Mouse (Mus musculus): ENCODE measurements around the gene Sppl3.

Gene Sppl3

DNA sequence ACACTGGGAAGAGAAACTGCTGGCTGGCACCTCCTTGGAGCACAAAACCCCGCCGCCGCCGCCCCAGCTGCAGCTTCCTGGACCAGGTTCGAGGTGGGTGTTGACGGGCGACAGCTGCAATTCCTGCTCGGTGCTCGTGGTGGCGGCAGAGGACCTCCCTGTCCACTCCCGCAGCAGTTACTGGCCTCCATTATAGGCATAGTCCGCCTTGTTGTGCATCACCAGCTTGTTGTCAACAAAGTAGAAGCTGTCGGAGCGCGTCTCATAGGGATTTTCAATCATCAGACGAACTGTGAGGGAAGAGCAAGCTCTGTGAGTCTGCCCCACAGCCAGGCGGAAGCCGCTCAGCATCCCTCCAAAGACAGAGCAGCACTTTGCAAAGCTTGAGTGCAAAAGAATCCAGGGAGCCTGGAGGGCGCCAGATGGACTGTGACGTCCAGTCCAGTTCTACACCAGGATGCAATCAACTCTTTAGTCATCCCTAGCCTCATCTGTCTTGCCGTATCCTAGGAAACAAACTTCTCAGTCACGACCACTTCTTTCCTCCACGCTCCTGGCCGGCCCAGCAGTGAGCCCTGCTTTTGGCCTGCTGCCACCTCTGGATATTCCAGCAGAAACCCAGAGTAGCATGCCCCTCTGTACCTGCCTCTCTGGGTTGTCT is 114.4 kb downstream of the Sppl3 start:
- peak; percentile 71 for ATAC-seq (ENCODE audit: low TSS enrichment)

DNA sequence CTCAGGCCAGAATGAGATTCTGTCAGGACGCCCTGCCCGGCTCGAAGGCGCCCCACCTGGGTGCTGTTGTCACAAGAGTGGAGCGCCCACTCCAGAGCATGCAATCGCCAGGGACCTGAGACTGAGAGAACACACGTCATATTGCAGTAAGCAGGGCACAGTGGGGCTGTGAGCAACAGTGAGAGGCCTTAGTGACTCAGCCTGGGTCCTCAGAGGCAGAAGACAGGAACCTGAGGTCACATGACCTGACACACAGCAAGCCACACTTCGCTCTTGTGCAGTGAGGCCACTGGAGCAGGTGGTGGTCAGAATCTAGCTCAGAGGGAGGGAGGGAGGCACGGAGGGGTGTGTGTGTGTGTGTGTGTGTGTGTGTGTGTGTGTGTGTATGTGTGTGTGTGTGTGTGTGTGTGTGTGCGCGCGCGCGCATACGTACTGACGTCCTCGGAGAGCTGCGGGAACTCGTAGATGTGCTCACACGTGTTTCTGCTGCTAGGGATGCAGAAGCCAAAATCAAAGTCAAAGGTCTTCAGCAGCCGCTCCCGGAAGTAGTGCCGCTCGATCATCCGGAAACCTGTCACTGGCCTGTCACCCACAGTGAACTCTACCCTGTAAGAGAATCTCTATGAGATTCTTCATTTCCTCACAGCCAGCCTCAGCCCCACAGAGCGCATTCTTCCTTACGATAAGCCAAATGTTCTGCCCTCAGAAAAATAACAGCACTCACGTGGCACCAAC is 115.8 kb downstream of the Sppl3 start:
- no peak for ATAC-seq (ENCODE audit: low TSS enrichment)

DNA sequence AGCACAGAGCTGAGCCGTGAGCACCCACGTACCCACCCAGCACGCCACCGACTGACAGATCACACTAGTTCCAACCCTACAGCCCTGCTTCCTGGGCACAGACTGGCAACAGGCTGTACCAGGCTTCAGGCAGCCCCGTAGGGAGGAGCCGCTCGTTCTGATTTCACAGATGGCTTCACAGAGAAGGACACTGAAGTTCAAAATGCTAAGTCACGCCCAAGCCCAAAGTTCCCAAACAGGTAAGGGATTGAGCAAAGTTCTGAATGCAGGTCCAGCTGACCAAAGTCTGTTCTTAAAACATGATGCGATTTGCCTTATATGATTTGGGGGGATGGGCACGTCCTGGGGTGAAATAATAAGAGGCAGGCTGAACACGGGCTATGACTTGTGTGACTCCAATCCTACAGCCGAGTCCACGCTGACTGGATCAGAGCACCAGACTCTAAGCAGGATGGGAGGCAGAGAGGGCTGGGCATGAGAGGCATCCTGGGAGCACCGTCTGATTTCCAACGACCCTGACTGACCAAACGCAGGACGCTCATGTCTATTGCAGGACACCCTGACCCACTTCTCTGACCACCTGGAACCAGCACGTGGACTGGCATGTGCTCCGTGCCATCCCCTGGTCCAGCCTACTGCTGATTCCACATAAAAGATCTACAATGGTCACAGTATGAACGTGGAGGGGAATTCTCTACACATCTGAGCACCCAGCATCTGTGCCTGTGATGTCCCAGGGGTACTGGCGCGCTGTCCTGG is 116.7 kb downstream of the Sppl3 start:
- ATAC-seq (ENCODE audit: low TSS enrichment) = no peak

DNA sequence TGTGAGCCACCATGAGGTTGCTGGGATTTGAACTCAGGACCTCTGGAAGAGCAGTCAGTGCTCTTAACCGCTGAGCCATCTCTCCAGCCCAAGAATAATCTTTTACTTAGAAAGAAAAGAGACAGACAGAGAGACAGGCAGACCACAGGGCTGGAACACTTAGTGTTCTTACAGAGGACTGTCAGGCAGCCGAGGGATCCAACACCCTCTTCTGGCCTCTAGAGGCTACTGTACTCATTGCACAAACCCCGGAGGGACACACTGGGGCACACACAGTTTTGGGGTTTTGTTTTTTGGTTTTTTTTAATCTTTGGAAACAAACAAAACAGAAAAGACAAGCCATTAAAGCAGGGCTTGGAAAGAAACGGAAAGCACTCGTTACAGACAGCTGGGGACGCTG is 118.4 kb downstream of the Sppl3 start:
- no peak for ATAC-seq (ENCODE audit: low TSS enrichment)

DNA sequence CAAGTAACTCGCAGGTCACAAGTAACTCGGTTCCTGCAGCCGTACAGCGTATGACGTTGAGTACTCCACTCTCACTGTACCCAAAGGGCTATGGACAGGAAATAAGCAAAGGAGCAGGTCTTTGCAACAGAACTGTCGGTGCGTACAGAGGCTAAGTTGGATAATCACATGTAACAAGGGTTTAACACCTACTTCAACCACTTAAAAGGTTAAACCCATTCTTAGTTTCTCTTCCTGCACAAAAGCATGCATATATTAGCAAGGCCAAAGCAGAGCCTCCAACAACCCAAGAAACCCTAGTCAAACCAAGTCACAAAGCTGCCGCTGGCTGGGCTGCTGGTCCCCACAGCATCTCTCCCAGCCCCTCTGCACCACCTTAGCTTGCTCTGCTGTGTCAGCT is 121.5 kb downstream of the Sppl3 start:
- ATAC-seq (ENCODE audit: low TSS enrichment) = no peak

DNA sequence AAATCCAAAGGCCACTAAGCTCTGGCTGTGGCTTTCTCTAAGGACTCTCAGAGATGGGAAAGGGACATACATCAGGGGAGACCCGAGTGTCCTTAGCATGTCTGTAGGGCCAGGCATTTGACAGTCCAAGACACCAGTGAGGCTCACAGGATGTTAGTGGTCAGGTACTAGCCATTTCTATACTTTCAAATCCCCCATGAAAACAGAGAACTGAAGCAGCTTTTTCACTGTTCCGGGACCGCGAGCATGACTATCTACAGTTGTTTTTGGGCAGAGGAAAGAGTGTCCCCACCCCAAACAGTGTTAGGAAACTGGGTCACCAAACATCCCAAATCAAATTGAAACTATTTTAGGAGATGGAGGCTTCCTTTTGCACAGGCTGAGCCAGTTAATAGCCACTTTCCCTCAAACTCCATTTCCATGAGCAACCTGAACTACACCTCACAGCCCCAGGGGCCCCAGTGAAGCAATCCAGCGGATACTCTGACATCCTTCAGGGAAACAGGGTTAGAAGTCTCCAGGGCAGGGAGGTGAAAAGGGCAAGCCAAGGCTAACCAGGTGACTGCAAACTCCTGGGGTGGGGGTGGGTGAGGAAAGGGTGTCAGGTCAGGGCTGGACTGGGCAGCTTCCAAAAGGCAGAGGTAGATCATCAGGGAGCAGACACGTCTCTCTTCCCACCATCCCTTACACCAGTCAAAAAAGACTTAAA is 122.6 kb downstream of the Sppl3 start:
- ATAC-seq (ENCODE audit: low TSS enrichment) = 0 out of 2 replicates have a peak, but pooled peaks have one; percentile 24

DNA sequence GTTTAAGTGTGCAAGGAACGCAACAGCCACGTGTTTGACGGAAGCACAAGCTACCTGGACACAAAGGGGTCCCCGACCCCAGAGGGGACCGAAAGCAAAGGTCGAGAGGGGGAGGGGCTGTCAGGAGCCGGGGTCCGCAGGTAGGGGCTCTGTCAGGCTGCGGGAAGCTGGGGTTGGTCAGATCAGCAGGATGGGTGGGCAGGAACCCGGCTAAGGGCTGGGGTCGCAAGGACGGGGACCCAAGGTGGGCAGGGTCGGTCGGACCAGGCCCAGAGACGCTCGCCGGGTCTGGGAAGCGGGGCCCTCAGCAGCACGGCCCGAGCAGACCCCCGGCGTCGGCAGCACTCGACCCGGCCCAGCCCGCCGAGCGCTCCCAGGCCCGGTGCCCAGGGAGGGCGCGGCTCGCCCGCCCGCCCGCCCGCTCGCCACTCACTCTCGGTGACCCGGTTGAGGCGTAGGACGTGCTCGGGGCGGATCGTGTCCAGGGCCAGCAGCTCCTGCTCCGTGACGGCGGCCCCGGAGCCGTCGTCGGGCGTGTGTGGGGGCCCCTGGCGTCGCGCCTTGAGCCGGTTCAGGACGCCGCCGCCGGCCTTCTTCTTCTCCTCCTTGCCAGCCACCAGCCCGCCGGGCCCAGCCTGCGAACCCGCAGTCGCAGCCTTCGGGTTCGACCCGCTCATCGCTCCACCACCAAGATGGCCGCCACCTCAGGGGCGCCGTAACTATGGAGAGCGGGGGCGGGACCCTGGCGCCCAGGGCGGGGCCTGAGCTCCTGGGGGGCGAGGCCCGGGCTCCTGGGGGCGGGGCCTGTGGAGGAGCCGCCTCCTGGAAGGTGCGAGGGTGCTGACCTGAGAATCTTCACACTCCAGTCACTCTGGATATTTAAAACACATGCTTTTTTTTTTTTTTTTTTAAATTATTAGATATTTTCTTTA is 123.6 kb downstream of the Sppl3 start, which contains the start of gene Unc119b:
Unc119b (minus strand) TSS at position 742 of the 932 bp plus-strand sequence.
- peak; percentile 85 for ATAC-seq (ENCODE audit: low TSS enrichment)

DNA sequence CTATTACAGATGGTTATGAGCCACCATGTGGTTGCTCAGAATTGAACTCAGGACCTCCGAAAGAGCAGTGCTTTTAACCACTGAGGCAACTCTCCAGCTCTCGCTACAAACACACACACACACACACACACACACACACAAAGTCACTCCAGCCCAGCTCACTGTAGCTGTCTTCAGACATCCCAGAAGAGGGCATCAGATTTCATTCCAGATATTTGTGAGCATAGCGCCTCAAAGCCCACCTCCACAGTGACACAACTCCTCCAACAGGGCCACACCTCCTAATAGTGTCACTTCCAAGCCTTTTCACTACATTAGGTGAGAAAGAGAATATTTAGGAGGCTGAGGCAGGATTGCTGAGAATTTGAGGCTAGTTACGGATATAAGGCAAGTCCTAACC is 128.2 kb downstream of the Sppl3 start:
- no peak for ATAC-seq (ENCODE audit: low TSS enrichment)

DNA sequence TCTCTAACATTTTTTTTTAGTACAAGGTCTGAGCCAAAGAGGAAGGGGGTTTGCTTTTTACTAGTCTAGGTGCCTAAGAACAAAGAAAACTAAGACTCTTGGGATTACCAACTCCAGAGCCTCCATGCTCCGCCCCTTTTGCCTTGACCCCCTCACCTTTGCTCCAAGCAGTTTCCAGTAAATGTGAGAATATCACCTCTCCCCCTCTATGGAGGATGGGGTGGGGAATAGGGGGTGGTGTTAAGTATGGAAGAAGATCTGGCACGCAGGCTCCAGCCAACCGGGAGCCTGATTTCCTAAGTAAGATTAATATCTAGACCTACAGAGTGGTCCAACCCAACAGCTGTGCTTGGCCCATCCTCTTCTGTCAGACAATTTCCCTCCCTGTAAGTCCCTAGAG is 129.8 kb downstream of the Sppl3 start:
- no peak for ATAC-seq (ENCODE audit: low TSS enrichment)

DNA sequence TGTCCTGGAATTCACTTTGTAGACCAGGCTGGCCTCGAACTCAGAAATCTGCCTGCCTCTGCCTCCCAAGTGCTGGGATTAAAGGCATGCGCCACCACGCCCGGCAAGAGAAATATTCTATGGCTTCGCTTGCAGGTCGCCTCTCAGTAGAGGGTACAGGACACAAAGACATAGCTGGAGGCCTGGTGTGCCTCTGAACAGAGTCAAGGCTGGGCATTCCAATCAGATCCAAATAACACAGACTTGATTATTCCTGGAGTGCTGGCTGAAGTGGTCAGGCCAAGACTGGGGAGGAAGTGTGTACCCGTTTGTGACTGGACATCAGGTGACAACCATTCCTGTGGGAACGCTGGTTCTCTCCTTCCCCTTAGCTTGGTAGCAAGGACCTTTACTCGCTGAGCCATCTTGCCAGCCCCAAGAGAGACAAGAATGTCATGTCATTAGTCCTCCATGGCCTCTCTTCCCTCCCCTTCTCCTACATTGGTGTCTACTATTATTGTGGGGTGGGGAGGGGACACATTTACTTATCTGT is 131.3 kb downstream of the Sppl3 start:
- no peak for ATAC-seq (ENCODE audit: low TSS enrichment)

DNA sequence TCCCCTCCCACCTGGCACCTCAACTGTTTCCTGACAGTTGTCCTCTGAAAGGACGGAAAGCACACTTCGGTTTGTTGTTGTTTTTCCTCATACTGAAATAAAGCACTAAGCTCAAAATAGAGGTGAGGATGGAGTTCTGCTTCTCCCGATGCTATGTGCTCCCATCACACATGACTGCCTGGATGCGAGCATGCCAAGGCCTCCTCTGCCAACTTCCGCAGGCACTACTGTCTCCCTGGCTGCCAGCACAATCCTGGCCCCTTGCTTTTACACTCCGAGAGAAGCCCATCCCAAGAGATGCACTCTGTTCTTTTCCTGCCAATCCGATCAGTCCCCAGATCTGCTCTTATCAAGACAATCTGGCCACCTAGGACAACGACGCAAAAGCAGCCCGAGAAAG is 132.6 kb downstream of the Sppl3 start:
- ATAC-seq (ENCODE audit: low TSS enrichment) = peak; percentile 47; the same call in 1 of the 2 replicates

DNA sequence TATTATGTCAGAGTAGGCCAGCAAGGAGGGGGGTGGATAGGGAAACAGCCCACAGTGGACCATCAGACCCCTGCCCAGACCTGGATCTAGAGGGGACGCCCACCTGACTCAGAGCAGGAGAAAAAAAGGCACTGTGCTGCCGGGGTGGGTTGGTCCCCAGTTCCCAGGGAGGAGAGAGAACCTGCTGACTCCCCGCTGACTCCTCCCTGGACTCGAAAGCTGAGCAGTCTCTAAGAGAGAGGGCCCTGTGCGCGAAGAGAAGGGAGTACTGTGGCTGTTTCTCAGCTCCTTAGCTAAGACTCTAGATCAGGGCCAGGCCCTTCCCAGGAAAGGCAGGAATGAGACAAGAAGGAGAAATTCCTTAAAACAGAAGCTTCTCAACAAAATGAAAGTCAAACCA is 133.5 kb downstream of the Sppl3 start:
- no peak for ATAC-seq (ENCODE audit: low TSS enrichment)

DNA sequence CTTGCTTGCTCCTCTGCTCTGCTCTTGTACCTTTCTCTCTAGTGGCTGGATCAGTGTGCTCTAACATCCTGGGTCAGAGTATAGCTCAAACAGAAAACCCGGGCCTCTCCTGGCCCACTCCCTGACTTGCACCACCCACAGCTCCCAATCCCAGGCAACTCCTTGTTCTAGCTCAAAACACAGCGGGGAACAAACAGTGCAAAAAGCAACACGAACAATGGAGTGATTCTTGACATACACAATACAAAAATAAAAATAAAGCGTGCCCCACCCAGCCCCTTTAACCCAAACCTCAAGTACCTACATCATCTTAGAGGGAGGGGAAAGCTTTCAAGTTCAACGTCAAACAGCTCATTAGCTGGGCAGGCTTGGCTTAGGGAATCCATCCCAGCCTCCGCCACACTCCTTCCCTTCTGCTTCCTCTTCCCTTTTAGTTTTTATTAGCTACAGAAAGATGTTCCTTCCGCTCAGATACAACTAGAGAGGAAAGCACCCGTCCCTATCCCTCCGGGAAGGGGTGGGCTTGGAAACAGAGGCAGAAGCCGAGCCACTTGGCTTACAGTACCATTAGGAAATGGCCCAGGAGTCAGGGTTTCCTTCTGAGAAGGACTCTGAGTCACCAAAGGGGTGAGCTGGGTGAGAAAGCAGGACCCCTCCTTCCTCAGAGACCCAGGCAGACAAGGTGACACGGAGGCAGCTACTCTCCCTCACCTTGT is 134.5 kb downstream of the Sppl3 start:
- no peak for ATAC-seq (ENCODE audit: low TSS enrichment)

DNA sequence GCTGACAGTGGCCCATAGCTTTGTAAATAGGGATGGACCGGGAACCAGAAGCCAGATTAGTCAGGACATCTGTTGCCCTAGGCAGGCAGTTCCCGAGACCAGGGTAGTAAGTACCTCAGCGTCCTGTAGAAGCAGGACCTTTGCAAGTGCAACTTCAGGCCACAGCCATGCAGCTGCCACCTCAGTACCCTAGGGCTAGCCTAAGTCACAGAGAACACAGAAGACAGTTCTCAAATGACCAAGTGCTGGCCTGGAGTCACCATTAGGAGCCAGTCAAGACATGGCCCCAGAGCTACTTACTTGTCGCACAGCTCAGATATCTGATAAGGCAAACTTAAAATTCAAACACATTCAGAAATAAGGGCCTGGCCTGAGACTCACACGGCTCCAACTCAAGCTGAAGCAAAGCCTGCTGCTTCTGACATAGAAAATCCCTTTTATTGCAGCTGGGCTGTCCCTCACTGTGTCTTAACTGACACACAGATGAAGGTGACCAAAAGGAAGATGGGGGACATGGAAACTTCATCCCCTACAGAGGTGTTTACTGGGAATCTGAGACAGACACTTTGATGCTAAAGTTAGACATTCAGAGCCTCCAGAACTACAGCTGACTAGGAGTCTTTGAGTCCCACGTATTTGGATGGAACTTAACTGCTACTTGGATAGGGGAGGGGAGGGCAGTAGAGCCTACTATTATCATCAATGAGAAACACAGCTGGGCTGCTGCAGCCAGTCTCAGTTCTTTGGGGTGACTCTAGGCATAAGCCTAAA is 135.2 kb downstream of the Sppl3 start:
- ATAC-seq (ENCODE audit: low TSS enrichment) = 0 out of 2 replicates have a peak, but pooled peaks have one; percentile 42

DNA sequence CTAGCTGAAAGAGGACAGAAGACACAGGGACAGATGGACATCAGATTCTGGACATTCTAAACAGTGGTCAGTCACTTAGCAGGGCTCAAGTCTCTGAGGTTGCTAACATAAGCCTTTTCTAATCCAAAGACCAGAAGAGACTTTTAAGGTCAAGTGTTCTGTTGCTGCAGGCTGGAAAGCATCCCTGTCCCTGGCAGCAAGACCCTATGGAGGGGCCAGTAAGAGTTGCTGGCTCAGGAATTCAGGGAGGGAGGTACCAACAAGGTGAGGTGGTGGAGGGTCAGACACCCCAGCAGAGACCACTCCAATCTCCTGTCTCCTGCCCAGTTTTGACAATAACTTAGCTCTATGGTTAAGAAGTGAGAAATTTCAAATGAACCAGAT is 135.8 kb downstream of the Sppl3 start:
- no peak for ATAC-seq (ENCODE audit: low TSS enrichment)

DNA sequence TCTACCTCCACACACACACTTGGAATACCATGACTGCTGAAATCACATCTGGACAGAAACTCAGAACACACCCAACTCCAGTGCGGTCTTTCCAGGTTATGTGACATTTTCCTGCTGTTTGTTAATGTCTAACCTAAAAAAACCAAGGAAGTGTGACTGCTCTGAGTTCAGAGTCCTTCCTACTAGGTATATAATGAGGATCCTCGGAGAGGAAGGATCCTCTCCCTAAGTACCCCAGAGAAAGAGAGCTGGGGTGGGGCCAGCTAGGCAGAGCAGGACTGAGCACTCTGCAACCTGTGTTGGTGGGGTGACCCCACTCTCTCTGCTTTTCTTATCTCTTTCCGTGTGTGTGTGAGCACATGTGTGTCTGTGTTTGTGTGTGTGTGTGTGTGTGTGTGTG is 136.5 kb downstream of the Sppl3 start:
- ATAC-seq (ENCODE audit: low TSS enrichment) = no peak

DNA sequence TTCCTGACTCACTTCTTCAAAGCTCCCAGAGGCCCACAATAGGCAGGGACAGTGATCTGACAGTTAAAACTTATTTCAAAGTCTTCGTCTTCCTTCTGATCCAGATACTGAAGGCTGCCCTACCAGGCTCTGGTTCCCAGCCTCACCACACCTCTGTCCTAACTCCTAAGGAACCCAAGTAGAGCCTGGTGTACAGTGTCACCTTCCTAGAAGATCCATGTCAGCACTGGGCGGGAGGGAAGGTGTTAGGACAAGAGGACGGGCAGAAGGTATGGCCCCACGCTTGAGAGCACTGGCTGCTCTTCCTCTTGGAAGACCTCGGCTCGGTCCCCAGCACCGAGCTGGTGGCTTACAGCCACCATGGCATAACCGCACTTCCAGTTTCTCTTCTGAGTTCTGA is 137.4 kb downstream of the Sppl3 start:
- ATAC-seq (ENCODE audit: low TSS enrichment) = no peak

Measured in frontal cortex, adult (tissue).